Mouse (Mus musculus): ENCODE measurements around the gene Jade1. TPM values are rescaled to one million over a fixed set of nuclear protein-coding genes. Genes with fewer than 3 reads are reported as not detected.

The Jade1 gene
- total RNA-seq, 4 experiments from 2014 or later: 48.6 to 76.6 (median 55.3) TPM

Other genes starting within 250 kb of the Jade1 start
- 10 to 100 TPM in 3 of 4 experiments, 1 to 10 TPM in 1; 7.3 to 17.7 (median 12.4) TPM for gene Sclt1, start 186.8 kb downstream of the Jade1 start, total RNA-seq (2022)
- gene D3Ertd751e, start 186.9 kb downstream of the Jade1 start, total RNA-seq (2022): 10 to 100 TPM; 20.1 to 22.0 (median 20.8) TPM

All from adrenal gland, adult 8-10 months (tissue).